Mouse (Mus musculus): ENCODE results near the gene Zfp775. TPM values are rescaled to one million over a fixed set of nuclear protein-coding genes. Genes with fewer than 3 reads are reported as not detected.
A peak's percentile ranks its signal among the peaks of the same experiment; 100 is the strongest.
"Not testable (repeated sequence)": the region's sequence is repeated elsewhere in the genome, so short reads cannot be mapped to it uniquely, and the experiment has no call there.

Gene Zfp775
- total RNA-seq, 2 experiments from 2014 or later, result 1.7 TPM; not detected in 1

DNA sequence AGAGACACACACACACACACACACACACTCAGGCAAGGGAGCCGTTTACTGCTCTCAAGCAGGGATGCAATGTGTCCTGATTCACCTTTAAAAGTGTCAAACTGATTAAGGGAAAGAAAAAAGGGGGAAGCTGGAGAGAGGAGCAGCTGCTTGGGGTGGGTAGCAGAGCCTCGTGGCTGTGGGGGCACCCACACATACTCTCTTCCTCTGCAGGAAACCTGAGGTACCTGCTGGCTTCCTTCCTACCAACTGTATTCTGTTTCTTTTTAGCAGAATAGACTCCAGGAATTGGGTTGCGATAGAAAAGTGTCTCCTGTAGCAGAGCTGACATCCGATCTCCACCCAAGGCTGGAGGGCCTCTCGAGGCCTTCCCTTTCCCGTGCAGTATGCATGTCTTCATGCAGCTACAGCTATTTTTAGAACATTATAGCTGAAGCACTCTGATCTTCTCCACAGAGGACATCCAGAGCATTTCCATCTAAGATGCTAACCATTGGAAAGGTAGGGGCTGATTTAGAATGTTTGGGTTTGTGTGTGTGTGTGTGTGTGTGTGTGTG, 12.6 kb upstream of the Zfp775 start, which contains the start of gene Gm45021:
Gm45021 (plus strand) TSS at position 417 of the 557 bp plus-strand sequence.
- 0 out of 2 replicates have a peak, but pooled peaks have one; percentile 5 for ATAC-seq (replicated peaks; ENCODE audit: poor library complexity, severe bottlenecking)

- no peak for ATAC-seq (replicated peaks; ENCODE audit: poor library complexity, severe bottlenecking)
Measured at GRCm38 (mm10) chr6:48591221-48591845, 10.5 kb upstream of the Zfp775 start.

DNA sequence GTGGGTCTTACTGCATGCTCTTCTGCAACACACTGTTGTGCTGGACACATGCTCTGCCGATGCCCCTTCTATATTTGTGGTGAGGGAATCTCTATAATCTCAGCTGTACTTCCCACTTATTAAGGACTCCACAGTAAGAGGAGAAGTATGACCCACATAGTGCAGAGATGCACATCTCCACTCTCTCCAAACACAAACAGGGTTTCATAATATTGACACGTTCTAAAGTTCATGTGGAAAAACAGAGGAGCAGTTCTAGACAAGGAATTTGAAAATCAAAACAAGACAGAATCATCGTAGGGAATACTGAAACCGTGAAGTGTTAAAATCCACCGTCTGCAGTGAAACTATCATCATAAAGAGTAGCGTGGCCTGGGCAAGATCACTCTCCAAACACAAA, 10.0 kb upstream of the Zfp775 start:
- ATAC-seq (replicated peaks; ENCODE audit: poor library complexity, severe bottlenecking), result no peak

GRCm38 (mm10) chr6:48593158-48594042, 8.5 kb upstream of the Zfp775 start, which contains the start of the genes Repin1 and Gm44965:
Gene Repin1 (plus strand): TSS chr6:48593883.
Gene Gm44965 (plus strand): TSS chr6:48593941.
- peak; percentile 89 for ATAC-seq (replicated peaks; ENCODE audit: poor library complexity, severe bottlenecking)

DNA sequence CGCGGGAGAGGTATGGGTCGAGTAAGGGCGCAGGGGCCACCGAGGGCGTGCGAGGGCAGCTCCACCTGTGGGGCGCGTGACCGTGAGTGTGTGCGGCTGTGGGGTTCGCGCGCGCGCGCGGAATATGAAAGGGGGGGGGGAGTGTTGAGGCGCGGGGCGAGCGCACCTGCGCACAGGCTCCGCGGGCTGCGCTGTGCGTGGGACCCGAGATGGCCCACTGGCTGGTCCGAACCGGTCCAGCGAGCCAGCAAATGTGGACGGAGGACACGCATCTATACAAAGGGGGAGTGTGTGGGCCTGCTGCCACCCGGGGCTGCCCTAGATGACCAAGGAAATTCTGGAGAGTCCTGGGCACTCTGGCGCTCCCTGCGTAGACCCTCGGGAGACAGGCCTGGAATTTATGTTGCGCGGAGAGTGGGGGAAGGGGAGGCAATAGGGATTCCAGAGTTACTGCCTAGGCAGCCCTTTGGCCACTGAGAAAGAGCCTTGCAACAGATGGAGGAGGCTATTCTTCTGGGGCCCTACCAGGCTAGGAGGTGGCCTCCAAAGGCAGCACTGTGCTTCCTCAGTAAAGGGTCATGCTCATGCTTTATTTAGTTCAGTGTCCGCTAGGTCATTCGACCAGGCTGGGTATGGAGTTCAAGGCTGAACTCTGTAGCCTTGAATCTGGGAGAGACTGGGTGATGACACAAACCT, 7.7 kb upstream of the Zfp775 start:
- peak; percentile 6; the same call in 1 of the 2 replicates for ATAC-seq (replicated peaks; ENCODE audit: poor library complexity, severe bottlenecking)

GRCm38 (mm10) chr6:48595278-48595677, 6.6 kb upstream of the Zfp775 start:
- no peak for ATAC-seq (replicated peaks; ENCODE audit: poor library complexity, severe bottlenecking)

DNA sequence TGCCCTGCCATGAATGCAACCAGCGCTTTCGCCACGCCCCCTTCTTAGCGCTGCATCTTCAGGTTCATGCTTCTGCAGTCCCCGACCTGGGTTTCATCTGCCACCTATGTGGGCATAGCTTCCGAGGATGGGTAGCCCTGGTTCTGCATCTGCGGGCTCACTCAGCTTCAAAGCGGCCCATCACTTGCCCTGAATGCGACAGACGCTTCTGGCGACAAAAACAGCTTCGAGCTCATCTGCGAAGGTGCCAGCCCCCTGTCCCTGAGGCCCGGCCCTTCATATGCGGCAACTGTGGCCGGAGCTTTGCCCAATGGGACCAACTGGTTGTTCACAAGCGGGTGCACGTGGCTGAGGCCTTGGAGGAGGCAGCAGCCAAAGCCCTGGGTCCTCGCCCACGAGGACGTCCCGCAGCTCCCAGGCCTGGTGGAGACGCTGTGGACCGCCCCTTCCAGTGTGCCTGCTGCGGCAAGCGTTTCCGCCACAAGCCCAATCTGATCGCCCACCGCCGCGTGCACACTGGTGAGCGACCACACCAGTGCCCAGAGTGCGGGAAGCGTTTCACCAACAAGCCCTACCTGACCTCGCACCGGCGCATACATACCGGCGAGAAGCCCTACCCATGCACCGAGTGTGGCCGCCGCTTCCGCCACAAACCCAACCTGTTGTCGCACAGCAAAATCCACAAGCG, 5.2 kb upstream of the Zfp775 start:
- no peak for ATAC-seq (replicated peaks; ENCODE audit: poor library complexity, severe bottlenecking)

DNA sequence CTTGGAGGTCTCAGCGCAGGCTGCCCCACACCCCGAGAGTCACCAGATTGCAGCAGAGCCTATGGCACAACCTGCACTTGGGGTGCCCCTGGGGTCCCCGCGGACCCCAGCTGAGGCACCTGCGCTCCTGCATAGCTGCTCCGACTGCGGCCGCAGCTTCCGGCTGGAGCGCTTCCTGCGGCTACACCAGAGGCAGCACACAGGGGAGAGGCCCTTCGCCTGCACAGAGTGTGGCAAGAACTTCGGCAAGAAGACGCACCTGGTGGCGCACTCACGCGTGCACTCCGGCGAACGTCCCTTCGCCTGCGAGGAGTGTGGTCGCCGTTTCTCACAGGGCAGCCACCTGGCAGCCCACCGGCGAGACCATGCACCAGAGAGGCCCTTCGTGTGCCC, 4.6 kb upstream of the Zfp775 start:
- ATAC-seq (replicated peaks; ENCODE audit: poor library complexity, severe bottlenecking), result no peak

DNA sequence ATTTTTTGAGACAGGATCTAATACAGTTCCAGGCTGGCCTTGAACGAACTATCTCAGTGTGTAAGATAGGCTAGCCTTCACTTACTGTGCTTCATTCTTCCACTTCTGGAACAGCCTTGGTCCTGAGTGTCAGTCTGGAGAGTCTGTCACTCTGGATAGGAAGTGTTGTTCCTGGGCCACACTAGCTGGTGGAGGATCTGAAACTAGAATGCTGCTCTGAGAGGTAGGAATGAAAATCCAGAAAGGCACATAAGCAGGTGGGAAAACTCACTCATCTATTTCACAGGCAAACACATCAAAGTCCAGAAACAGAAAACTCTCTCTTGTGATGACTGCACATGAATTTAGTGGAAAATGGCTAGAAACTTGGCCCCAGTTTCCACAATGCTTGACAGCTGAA, 1.3 kb upstream of the Zfp775 start:
- ATAC-seq (replicated peaks; ENCODE audit: poor library complexity, severe bottlenecking), result no peak

DNA sequence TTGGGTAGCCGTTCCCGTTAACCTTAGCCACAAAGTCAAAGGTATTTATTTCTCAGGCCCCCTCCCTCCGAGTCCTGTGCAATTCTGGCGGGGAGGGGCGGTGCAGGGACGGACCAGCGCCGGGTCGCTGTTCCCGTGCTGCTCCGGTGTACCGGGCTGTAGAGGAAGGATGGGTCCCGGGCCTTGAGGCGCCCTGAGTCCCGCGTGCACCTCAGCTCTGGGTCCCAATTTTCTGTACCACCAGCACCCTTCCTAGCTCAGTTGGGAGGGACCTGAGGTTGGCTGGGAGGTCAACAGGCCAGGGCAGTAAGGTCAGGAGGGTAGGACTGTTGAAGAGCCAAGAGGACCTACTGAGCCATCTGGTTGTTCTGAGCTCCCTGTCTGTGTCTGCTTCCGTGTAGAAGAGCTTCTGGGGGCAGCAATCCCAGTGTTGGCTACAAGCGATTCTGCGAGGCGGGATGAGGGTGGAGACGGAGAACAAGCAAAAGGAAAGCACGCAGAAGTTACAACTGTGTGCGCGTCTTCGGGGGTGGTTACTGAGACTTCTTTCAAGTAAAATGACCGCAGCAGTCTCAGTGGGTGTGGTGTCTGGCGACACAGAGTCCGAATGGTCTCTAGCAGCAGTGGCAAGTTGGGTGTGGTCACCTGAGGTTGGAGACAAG, 348 bp downstream of the Zfp775 start:
- peak; percentile 26; the same call in 1 of the 2 replicates for ATAC-seq (replicated peaks; ENCODE audit: poor library complexity, severe bottlenecking)

DNA sequence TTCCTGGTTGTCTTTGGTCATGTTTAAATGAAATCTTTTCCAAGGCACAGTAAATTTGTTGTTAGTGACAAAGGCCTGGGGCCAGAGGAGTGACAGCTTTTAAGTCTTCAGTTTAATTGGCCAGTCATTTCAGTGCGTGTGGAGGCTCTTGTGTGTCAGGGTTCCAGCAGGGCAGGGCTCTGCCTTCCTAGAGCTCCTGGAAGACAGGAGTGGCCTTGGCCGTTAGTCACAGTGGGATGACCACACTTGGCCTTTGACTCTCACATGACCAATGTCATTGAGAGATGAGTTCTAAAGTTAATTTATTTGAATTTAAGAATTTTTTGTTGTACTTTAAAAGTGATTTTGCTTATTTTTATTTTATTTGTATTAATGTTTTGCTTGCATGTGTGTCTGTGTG, 6.3 kb downstream of the Zfp775 start:
- no peak for ATAC-seq (replicated peaks; ENCODE audit: poor library complexity, severe bottlenecking)

- no peak for ATAC-seq (replicated peaks; ENCODE audit: poor library complexity, severe bottlenecking)
Measured at GRCm38 (mm10) chr6:48609512-48609911, 7.6 kb downstream of the Zfp775 start.

GRCm38 (mm10) chr6:48610657-48611056, 8.8 kb downstream of the Zfp775 start:
- ATAC-seq (replicated peaks; ENCODE audit: poor library complexity, severe bottlenecking), result no peak

DNA sequence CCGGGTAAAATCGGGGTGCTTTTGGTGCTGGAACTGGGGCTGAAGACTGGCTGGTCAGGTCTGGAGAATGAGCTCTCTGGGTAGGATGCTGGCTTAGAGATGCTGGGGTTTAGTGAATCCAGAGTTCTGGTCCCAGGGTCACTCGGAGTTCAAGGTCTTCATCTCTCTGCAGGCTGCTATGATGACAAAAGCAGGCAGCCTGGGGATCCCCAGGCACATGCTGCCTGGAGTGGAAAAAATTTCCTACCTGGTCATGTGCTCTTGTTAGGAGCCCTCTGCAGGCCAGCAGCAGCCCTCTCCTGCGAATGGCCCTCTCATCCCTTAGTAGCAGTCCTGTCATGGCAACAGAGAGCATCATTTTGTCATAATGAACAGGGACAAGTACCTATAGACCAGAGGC, 11.6 kb downstream of the Zfp775 start:
- ATAC-seq (replicated peaks; ENCODE audit: poor library complexity, severe bottlenecking), result no peak

GRCm38 (mm10) chr6:48614756-48615155, 12.9 kb downstream of the Zfp775 start:
- no peak for ATAC-seq (replicated peaks; ENCODE audit: poor library complexity, severe bottlenecking)

GRCm38 (mm10) chr6:48620031-48620430, 18.2 kb downstream of the Zfp775 start:
- no peak for ATAC-seq (replicated peaks; ENCODE audit: poor library complexity, severe bottlenecking)

DNA sequence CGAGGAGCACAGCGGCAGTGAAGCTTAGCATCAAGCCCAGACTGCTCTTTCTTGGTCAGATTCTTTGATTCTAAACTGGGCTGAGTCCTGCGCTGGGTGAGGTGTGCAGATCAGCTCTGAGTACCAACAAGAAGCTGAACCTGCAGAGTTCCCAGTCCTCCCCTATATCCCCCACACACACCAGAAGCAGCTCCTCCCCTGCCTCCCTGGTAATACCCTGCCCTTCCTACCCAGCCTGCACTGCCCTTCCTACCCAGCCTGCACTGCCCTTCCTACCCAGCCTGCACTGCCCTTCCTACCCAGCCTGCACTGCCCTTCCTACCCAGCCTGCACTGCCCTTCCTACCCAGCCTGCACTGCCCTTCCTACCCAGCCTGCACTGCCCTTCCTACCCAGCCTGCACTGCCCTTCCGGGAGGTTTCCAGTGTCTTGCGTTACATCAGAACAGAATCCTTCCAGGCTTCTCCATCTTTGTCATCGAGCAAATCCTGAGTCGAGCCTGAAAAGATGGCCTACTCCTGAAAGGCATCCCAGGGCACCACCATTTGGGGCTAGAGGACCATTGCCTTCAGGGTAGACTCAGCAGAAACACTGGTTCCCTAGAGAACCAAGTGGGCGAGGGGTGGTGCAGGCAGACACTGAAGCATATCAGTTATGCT, 20.5 kb downstream of the Zfp775 start:
- not testable (repeated sequence) for ATAC-seq (replicated peaks; ENCODE audit: poor library complexity, severe bottlenecking)

GRCm38 (mm10) chr6:48623460-48623859, 21.6 kb downstream of the Zfp775 start:
- ATAC-seq (replicated peaks; ENCODE audit: poor library complexity, severe bottlenecking), result no peak

GRCm38 (mm10) chr6:48626464-48626863, 24.6 kb downstream of the Zfp775 start, which contains the start of gene AI854703:
Gene AI854703 (plus strand): TSS chr6:48626764.
- ATAC-seq (replicated peaks; ENCODE audit: poor library complexity, severe bottlenecking), result no peak
